Mouse (Mus musculus): ENCODE data around the gene Fgf13.

Fgf13 gene

DNA sequence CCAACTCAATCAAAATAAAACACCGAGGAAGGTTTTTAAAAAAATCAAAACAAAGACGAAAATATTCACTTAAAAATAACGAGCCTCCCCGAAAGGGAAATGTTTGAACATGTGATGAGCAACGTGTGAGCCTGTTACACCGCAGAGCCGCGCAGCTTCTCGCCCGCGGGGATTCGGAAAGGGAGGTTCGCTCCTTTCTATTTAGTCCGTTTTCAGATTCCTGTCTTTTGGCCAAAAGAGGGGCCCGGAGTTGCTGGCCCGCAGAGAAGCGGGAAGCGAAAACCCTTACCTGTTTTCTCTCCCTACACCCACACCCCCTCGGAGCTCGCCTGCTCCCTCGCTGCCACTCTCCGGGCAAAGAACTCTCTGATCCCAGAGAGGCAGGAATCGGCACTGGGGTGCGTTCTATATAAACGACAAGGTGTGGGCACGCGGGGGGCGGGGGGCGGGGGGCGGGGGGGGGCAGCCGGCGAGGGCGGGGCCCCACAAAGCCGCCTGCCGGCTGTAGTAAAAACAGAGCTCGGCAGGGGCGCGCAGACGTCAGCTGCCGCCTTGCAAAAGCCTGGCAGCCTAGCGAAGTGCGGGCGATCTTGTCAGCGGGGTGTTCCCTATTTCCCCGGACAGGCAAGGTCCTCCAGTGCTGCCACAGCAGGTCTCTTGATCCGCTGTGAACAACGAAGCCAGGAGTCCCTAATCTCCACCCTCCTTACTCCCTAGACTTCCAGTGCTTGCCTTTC, at the start of gene Fgf13:
Fgf13 (minus strand) TSS at position 377 of the 737 bp plus-strand sequence.
- in situ Hi-C loops (cut with MboI) = no loop called here

DNA sequence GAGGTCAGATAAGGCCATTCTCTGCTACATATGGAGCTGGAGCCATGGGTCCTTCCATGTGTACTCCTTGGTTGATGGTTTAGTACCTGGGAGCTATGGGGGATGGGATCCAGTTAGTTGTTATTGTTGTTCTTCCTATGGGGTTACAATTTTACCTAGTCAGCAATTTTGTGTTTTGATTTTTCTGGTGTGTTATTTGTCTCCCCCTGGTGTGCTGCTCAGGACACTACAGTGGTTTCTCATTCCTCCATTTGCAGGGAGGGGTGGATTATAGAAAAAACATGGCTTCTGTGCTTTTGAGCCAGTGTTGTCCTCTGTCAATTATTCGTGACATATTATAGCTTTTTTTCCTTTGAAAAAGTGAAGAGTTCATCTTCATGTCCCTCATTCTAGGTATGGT, 38.7 kb upstream of the Fgf13 start:
- in situ Hi-C loops (cut with MboI) = loop anchor here (25.0 kb wide), 1 partner anchor 419 kb away; no protein-coding TSS in a partner anchor

GRCm38 (mm10) chrX:59589050-59589449, 21.2 kb upstream of the Fgf13 start:
- in situ Hi-C loops (cut with MboI) = no loop called here

GRCm38 (mm10) chrX:59585508-59586186, 17.8 kb upstream of the Fgf13 start:
- in situ Hi-C loops (cut with MboI) = no loop called here

GRCm38 (mm10) chrX:59584034-59584433, 16.2 kb upstream of the Fgf13 start:
- in situ Hi-C loops (cut with MboI) = no loop called here

- in situ Hi-C loops (cut with MboI) = no loop called here
Observed at GRCm38 (mm10) chrX:59566826-59567694, 811 bp downstream of the Fgf13 start.

DNA sequence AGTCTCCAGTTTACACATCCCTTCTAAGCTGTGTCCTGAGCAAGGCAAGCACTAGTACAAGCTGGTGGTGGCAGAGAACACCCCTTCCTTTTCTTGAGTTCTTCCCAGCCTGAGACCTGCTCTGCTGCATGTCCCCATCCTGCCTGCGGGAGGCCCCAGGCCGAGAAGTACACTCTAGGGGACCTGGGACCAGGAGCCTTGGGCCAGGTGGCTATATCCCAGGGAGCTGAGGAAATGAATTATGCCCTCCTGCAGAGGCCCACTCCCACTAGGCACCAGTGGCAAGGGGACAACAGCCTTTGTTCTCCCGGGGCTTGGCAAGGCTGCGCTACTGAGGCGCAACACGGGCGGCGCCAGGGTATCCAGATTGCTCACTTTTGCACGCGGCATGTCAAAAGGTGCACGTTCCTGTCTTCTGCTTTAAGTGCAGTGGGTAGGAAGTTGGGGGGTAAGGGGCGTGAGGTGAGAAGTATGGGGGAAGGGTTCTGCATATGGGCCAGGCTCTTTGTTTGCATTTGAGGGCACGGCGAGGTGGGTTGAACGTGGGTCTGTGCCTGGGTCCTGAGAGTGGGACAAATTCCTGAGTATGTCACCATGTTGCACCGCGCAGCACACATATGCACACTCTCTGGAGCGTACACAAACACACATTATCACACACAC, 1.7 kb downstream of the Fgf13 start:
- in situ Hi-C loops (cut with MboI) = no loop called here

DNA sequence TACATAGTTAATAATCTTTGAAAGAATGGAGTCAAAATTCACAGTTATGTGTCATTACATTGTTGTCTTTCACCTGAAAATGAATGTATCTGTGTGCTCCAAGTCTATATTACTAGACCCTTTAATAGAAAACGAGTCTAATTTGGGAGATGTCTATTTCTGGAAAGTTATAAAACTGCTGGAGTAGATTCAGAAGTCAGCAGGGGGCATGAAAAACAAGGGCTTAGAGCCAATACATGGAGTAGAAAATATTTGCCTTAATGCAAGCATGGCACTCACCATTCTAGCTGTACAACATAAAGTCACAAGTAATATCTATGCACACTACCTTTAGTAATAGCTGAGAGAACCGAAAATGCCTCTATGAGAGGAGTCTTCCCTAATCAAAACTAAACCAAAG, 19.9 kb downstream of the Fgf13 start:
- in situ Hi-C loops (cut with MboI) = no loop called here

DNA sequence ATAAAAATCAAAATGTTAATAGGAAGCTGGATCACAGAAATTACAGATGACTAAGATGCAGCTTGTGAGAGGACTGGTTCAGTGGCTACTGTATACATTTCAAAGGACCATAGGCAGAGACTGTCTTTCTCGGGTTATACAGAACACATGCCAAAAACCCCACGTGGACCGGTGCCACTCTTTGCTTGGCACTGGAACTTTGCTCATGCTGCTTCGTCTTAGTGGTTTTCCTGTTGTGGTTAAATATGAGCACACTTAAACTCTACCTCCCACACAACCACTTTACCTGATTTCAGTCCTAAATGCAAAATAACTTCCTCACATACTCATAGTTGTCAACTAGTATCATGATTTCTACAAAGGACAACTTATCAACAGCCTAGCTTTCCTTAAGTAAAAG, 59.6 kb downstream of the Fgf13 start:
- in situ Hi-C loops (cut with MboI) = no loop called here

DNA sequence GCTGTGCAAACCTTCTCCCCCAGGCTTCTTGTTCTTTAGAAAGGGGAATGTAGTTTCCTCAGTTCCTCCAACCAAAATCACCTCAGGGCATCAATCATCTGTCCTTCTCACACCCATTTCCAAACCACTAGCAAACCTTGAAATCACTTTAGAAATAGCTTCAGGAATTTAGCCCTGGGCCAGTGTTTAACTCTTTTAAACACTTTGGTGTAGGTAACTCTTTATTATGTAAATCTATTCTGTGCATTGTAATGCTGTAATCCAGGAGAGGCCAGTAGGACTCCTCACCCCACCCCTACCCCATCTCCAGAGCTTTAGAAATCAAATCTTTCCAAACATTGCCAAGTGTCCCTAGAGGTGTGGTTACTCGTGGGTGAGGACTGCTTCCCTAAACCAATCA, 74.5 kb downstream of the Fgf13 start:
- in situ Hi-C loops (cut with MboI) = no loop called here

GRCm38 (mm10) chrX:59485426-59485825, 82.4 kb downstream of the Fgf13 start:
- in situ Hi-C loops (cut with MboI) = no loop called here

GRCm38 (mm10) chrX:59402596-59403285, 165.1 kb downstream of the Fgf13 start:
- in situ Hi-C loops (cut with MboI) = no loop called here

GRCm38 (mm10) chrX:59290916-59291411, 276.9 kb downstream of the Fgf13 start:
- in situ Hi-C loops (cut with MboI) = no loop called here

DNA sequence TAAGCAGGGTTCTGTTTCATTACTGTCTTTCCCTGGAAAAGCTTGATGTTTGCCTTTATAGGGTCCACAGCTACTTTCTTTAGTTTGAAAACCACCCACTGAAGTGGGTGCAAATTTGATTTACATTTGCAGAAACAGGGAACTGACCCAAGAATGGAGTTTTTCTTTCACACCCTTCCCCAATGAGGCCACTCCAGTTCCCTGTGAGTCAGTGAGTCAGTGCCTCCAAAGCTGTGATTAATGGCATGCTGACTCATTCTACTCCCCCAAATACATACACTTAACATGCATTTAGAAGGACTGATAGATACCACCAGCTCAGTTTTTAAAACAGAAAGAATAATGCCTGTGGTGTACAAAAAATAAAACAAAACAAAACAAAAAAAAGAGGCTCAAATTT, 316.3 kb downstream of the Fgf13 start:
- in situ Hi-C loops (cut with MboI) = no loop called here

DNA sequence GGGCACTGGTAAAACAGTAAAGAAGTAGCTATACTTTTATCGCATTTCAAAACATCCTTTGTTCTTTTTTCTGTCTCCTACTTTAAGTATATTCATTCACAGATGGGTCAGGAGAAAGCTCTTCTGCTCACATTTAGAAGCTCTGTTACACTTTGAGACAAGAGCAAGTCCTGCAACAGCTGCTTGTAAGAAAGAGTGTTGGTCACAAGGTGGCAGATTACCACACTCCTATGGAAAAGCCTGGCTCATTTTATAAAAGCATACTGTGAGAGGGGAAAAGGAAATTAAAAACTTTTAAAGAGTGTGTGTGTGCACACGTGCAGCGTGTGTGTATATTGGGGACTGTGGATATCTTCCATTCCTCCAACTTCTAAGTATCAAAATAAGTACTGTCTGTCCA, 324.1 kb downstream of the Fgf13 start:
- in situ Hi-C loops (cut with MboI) = no loop called here

DNA sequence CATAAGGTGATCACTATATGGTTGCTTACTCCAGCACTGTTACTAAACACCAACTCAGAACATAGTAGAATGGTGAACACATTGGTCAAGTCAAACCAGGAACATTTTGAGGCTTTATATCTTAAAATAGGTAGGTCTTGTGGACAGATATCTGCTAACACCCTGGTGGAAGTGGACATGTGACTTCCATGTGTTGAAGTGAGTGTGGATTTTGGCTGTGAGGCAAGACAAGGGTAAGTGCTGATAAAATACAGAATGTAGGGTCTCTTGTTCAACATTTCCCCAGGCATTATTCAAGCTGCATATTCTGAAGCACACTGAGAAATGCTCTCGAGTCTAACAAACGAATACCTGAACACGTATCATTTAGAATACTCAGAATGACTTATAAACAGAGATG, 324.7 kb downstream of the Fgf13 start:
- in situ Hi-C loops (cut with MboI) = no loop called here

GRCm38 (mm10) chrX:59241460-59241747, 326.5 kb downstream of the Fgf13 start:
- in situ Hi-C loops (cut with MboI) = no loop called here

DNA sequence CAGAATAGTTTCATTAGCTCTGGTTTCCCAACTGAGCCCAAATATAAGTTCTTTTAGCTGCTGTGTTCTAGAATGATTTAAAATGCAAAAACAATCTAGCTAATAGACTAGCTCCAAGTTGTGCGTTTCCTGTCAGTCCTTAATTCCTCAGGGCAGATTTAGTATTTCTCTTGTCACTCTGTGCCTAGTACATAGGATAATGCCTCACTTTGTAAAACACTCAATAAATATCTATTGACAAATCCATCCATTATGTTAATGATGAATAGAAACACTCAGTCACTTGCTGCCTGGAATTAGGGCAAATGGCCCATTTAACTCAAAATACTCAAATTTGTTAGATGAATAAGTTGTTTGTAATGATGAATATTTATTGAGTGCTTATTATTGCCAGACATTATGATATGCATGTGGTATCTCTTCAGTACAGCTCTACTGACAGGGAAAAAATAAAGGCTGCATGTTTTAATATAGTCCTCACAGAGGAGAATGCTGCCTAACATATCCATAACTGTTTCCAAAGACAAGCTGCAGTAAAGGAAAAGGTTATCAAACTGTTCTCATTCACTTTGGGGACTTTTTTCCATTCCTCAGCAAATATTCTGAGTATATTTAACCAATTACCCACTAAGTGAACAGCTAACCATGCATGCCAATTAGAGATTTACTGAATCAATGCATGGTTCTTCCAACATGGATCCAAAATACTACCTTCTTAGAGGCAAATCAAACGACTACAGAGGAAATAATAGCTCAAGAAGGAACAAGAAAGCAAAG, 327.0 kb downstream of the Fgf13 start:
- in situ Hi-C loops (cut with MboI) = no loop called here

DNA sequence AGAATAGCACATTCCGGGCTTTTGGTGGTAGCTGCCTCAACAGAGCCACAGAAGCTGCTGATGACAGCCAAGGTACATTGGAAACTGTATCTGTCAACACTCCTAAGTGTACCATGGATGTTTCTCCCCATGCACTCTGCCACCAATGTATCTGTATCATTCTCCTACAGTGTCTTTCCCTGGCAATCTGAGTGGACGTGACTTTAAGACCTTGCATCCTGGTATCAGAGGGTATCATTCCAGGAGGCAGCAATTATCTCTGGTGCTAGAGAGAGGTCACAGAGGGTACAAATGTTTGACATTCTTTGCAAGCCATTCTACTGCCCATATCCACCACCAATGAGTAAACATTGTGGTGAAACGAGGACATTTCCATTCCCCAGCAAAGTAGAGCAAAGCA, 347.2 kb downstream of the Fgf13 start:
- in situ Hi-C loops (cut with MboI) = no loop called here

GRCm38 (mm10) chrX:59201146-59201545, 366.7 kb downstream of the Fgf13 start:
- in situ Hi-C loops (cut with MboI) = no loop called here

- in situ Hi-C loops (cut with MboI) = loop anchor here (25.0 kb wide), 2 partner anchors 418 to 843 kb away; no protein-coding TSS in a partner anchor
Observed at GRCm38 (mm10) chrX:59194149-59194548, 373.7 kb downstream of the Fgf13 start.

All from mature B cell (primary cell).